Mouse (Mus musculus) right cerebral cortex, postnatal 14 days (tissue): ENCODE data around the gene Sh3bp1.
"Not testable (repeated sequence)": the region's sequence is repeated elsewhere in the genome, so short reads cannot be mapped to it uniquely, and the experiment has no call there.

Experiments used
- DNase-seq: peaks from one replicate; pipeline ENCODE4 v3.0.0; 2022

Gene Sh3bp1

GRCm38 (mm10) chr15:78878792-78879516 is 20.6 kb upstream of the Sh3bp1 start:
- not testable (repeated sequence) for DNase-seq

- no peak for DNase-seq
Observed at GRCm38 (mm10) chr15:78880432-78880831, 19.1 kb upstream of the Sh3bp1 start.

GRCm38 (mm10) chr15:78881828-78882227 is 17.7 kb upstream of the Sh3bp1 start:
- no peak for DNase-seq

GRCm38 (mm10) chr15:78889401-78889853 is 10.1 kb upstream of the Sh3bp1 start:
- no peak for DNase-seq

GRCm38 (mm10) chr15:78892440-78892839 is 7.1 kb upstream of the Sh3bp1 start:
- DNase-seq = no peak

GRCm38 (mm10) chr15:78894726-78895125 is 4.8 kb upstream of the Sh3bp1 start:
- DNase-seq = no peak

GRCm38 (mm10) chr15:78895741-78896140 is 3.8 kb upstream of the Sh3bp1 start:
- DNase-seq = no peak

GRCm38 (mm10) chr15:78896149-78896548 is 3.4 kb upstream of the Sh3bp1 start:
- DNase-seq = no peak

GRCm38 (mm10) chr15:78897488-78897887 is 2.1 kb upstream of the Sh3bp1 start:
- DNase-seq = no peak

- no peak for DNase-seq
Observed at GRCm38 (mm10) chr15:78898507-78899001, 1.0 kb upstream of the Sh3bp1 start.

- DNase-seq = no peak
Observed at GRCm38 (mm10) chr15:78899409-78899739, 194 bp upstream of the Sh3bp1 start, which contains the start of gene Gm49510. Gene Gm49510, plus strand, starts transcription at chr15:78899667.

GRCm38 (mm10) chr15:78900585-78901421 is 1.2 kb downstream of the Sh3bp1 start:
- DNase-seq = no peak

- DNase-seq = no peak
Observed at GRCm38 (mm10) chr15:78901422-78901789, 1.8 kb downstream of the Sh3bp1 start.

- peak; percentile 75 for DNase-seq
Observed at GRCm38 (mm10) chr15:78903243-78903642, 3.7 kb downstream of the Sh3bp1 start.

- no peak for DNase-seq
Observed at GRCm38 (mm10) chr15:78908399-78908798, 8.8 kb downstream of the Sh3bp1 start.

- DNase-seq = no peak
Observed at GRCm38 (mm10) chr15:78908982-78909381, 9.4 kb downstream of the Sh3bp1 start.

GRCm38 (mm10) chr15:78912040-78912439 is 12.5 kb downstream of the Sh3bp1 start:
- peak; percentile 60 for DNase-seq

- DNase-seq = peak; percentile 97
Observed at GRCm38 (mm10) chr15:78913632-78914090, 14.1 kb downstream of the Sh3bp1 start, which contains the start of gene Pdxp. Gene Pdxp, plus strand, starts transcription at chr15:78913919.

GRCm38 (mm10) chr15:78914091-78914822 is 14.7 kb downstream of the Sh3bp1 start:
- peak; percentile 67 for DNase-seq

- DNase-seq = no peak
Observed at GRCm38 (mm10) chr15:78914823-78915659, 15.5 kb downstream of the Sh3bp1 start.

- DNase-seq = peak; percentile 63
Observed at GRCm38 (mm10) chr15:78915660-78916017, 16.1 kb downstream of the Sh3bp1 start.
